Mouse (Mus musculus) heart, adult 2 months (tissue): ENCODE measurements around the gene Naa25.

Experiments used
- CTCF ChIP-seq: fragments of 200-600 bp; IDR thresholded peaks from 2 replicates; pipeline ENCODE4 v1.8.1; 2022; ENCODE audit warnings: antibody characterized with exemption, mild to moderate bottlenecking, moderate library complexity
- EP300 ChIP-seq: fragments of 200-500 bp; IDR thresholded peaks from 2 replicates; pipeline ENCODE4 v1.6.1; 2011; ENCODE audit warnings: low read depth, low read length, control low read depth; ENCODE audit not compliant: insufficient read depth
- POLR2A ChIP-seq: fragments of 200-500 bp; IDR thresholded peaks from 2 replicates; pipeline ENCODE4 v1.6.1; 2011; ENCODE audit warnings: mild to moderate bottlenecking, low read depth, low read length, control low read depth; ENCODE audit not compliant: insufficient read depth

DNA sequence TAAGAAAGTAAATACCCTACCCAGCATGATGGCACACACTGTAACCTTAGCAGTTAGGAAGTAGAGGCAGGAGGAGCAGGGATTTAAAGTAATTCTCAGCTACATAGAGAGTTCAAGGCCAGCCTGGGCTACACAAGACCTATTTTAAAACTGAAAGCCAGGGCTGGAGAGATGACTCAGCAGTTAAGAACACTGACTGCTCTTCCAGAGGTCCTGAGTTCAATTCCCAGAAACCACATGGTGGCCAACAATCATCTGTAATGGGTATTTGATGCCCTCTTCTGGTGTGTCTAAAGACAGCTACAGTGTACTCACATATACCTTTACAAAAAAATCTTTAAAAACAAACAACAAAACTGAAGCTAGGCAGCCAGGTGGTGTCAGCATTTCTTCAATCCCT, 8.0 kb upstream of the Naa25 start:
- TF ChIP-seq CTCF, result no peak
- no peak for TF ChIP-seq POLR2A
- no peak for TF ChIP-seq EP300
